Mouse (Mus musculus) heart, embryonic 13.5 days (tissue): ENCODE data around the gene Nos1. TPM values are rescaled to one million over a fixed set of nuclear protein-coding genes. Genes with fewer than 3 reads are reported as not detected.

ENCODE experiments used
- ATAC-seq: fragments of 200-750 bp; cut with Nextera tagmentation; 2 replicates; pipeline ENCODE4 v1.8.0; 2017; ENCODE audit warnings: moderate TSS enrichment; ENCODE audit not compliant: insufficient number of reproducible peaks, low FRiP score, low TSS enrichment; ENCODE audit errors: extremely low read depth
- H3K27ac ChIP-seq: fragments of 300-500 bp; sonication (generic); replicated peaks from 2 replicates; pipeline ENCODE4 v1.5.1; 2015; ENCODE audit warnings: moderate library complexity, mild to moderate bottlenecking, inconsistent platforms
- H3K27me3 ChIP-seq: fragments of 300-500 bp; sonication (generic); replicated peaks from 2 replicates; pipeline ENCODE4 v1.6.1; 2015; ENCODE audit warnings: mild to moderate bottlenecking, inconsistent platforms
- H3K36me3 ChIP-seq: fragments of 300-500 bp; sonication (generic); 2 replicates; pipeline ENCODE4 v1.6.1; 2015; ENCODE audit warnings: mild to moderate bottlenecking, inconsistent platforms
- H3K4me1 ChIP-seq: fragments of 300-500 bp; sonication (generic); 2 replicates; pipeline ENCODE4 v1.6.1; 2015; ENCODE audit warnings: inconsistent platforms
- H3K4me2 ChIP-seq: fragments of 300-500 bp; sonication (generic); 2 replicates; pipeline ENCODE4 v1.6.1; 2015; ENCODE audit warnings: inconsistent platforms, mild to moderate bottlenecking, moderate library complexity
- H3K4me3 ChIP-seq: fragments of 300-500 bp; sonication (generic); 2 replicates; pipeline ENCODE4 v1.5.1; 2015; ENCODE audit warnings: moderate library complexity, mild to moderate bottlenecking, inconsistent platforms
- H3K9ac ChIP-seq: fragments of 300-500 bp; sonication (generic); 2 replicates; pipeline ENCODE4 v1.6.1; 2015; ENCODE audit warnings: inconsistent platforms, mild to moderate bottlenecking, moderate library complexity
- H3K9me3 ChIP-seq: fragments of 300-500 bp; sonication (generic); 2 replicates; pipeline ENCODE4 v1.6.1; 2016; ENCODE audit warnings: inconsistent platforms
- WGBS: fragments of 180-500 bp; shearing (Covaris S2); methylation state at CpG from one replicate; pipeline ENCODE4 v1.1.7; 2015; ENCODE audit warnings: mixed read lengths; 5-methylcytosine and 5-hydroxymethylcytosine counted together
- polyA plus RNA-seq: library from polyadenylated mRNA; unstranded; fragments of >200 nt; fragmentation: Nextera tagmentation; extraction: Ambion mirVana; gene quantifications from 2 replicates; pipeline ENCODE4 v1.2.1, GENCODE M21; 2015

Nos1 gene
- 0.04 TPM in 2 replicates for polyA plus RNA-seq

- Histone ChIP-seq H3K9me3 (no peaks in the 10 kb centered on the region), H3K4me3 (no peak within 1 kb of the TSS), H3K4me1 (no peaks in the 10 kb centered on the region), H3K36me3 (no peaks in the 10 kb centered on the region), H3K27me3 (peaks cover 15% of the 10 kb centered on the region), H3K4me2 (no peak within 1 kb of the TSS), H3K9ac (no peak within 1 kb of the TSS), H3K27ac (no peak within 1 kb of the TSS)
- WGBS, result 14% methylated on average over 10 of the region's 10 CpGs
- no peak for ATAC-seq
These were observed at the start of gene Nos1 for GRCm38 (mm10) chr5:117780681-117781080. Gene Nos1, plus strand, starts transcription at chr5:117781032.

GRCm38 (mm10) chr5:117731311-117731710, 49.5 kb upstream of the Nos1 start:
- Histone ChIP-seq H3K36me3 (no peaks in the 10 kb centered on the region), H3K4me2 (no peak overlapping the region), H3K9ac (no peak overlapping the region), H3K27ac (no peak overlapping the region), H3K9me3 (no peaks in the 10 kb centered on the region), H3K27me3 (no peaks in the 10 kb centered on the region; the same call in 1 of the 2 replicates), H3K4me3 (no peak overlapping the region), H3K4me1 (no peaks in the 10 kb centered on the region)
- ATAC-seq, result no peak
- WGBS, result 74% methylated on average over 6 of the region's 6 CpGs

GRCm38 (mm10) chr5:117744654-117745178, 36.1 kb upstream of the Nos1 start:
- Histone ChIP-seq H3K27me3 (no peaks in the 10 kb centered on the region), H3K27ac (no peak overlapping the region), H3K4me3 (no peak overlapping the region), H3K9me3 (no peaks in the 10 kb centered on the region), H3K9ac (no peak overlapping the region), H3K4me1 (peaks cover 4% of the 10 kb centered on the region; the same call in 1 of the 2 replicates), H3K36me3 (no peaks in the 10 kb centered on the region), H3K4me2 (no peak overlapping the region)
- ATAC-seq, result no peak
- 39% methylated on average over 11 of the region's 11 CpGs for WGBS

- ATAC-seq, result no peak
- H3K4me3 ChIP-seq, result no peak overlapping the region
- H3K4me1 ChIP-seq, result no peaks in the 10 kb centered on the region; the same call in 1 of the 2 replicates
- H3K9me3 ChIP-seq, result 0 out of 2 replicates have a peak, but pooled peaks cover 3% of the 10 kb centered on the region
- H3K9ac ChIP-seq, result no peak overlapping the region
- H3K27ac ChIP-seq, result no peak overlapping the region
- no peaks in the 10 kb centered on the region for H3K36me3 ChIP-seq
- no peaks in the 10 kb centered on the region for H3K27me3 ChIP-seq
- WGBS, result 45% methylated on average over 5 of the region's 5 CpGs
- H3K4me2 ChIP-seq, result no peak overlapping the region
These were observed 31.5 kb upstream of the Nos1 start for GRCm38 (mm10) chr5:117749353-117749752.

- WGBS, result 33% methylated on average over 12 of the region's 12 CpGs
- no peaks in the 10 kb centered on the region for H3K27me3 ChIP-seq
- no peaks in the 10 kb centered on the region for H3K4me1 ChIP-seq
- no peak for ATAC-seq
- H3K27ac ChIP-seq, result no peak overlapping the region
- H3K9me3 ChIP-seq, result peaks cover 9% of the 10 kb centered on the region; the same call in 1 of the 2 replicates
- no peak overlapping the region for H3K4me2 ChIP-seq
- no peaks in the 10 kb centered on the region for H3K36me3 ChIP-seq
- no peak overlapping the region for H3K9ac ChIP-seq
- no peak overlapping the region for H3K4me3 ChIP-seq
These were observed 22.9 kb upstream of the Nos1 start for GRCm38 (mm10) chr5:117757696-117758482.

- WGBS, result 68% methylated on average over 9 of the region's 9 CpGs
These were observed 19.5 kb upstream of the Nos1 start for GRCm38 (mm10) chr5:117761181-117761832.

GRCm38 (mm10) chr5:117764496-117764895, 16.3 kb upstream of the Nos1 start:
- Histone ChIP-seq H3K9ac (no peak overlapping the region), H3K36me3 (no peaks in the 10 kb centered on the region), H3K9me3 (peaks cover 4% of the 10 kb centered on the region; the same call in 1 of the 2 replicates), H3K27me3 (no peaks in the 10 kb centered on the region), H3K4me1 (no peaks in the 10 kb centered on the region), H3K4me2 (no peak overlapping the region), H3K4me3 (no peak overlapping the region), H3K27ac (no peak overlapping the region)
- ATAC-seq, result no peak
- 80% methylated on average over 9 of the region's 9 CpGs for WGBS

More at GRCm38 (mm10) chr5:117761181-117761832, 19.5 kb upstream of the Nos1 start:
- H3K4me3 ChIP-seq, result no peak overlapping the region
- H3K36me3 ChIP-seq, result no peaks in the 10 kb centered on the region
- no peak overlapping the region for H3K4me2 ChIP-seq
- H3K9me3 ChIP-seq, result peaks cover 4% of the 10 kb centered on the region; the same call in 1 of the 2 replicates
- no peak overlapping the region for H3K9ac ChIP-seq
- no peak overlapping the region for H3K27ac ChIP-seq
- H3K4me1 ChIP-seq, result no peaks in the 10 kb centered on the region
- ATAC-seq, result no peak
- H3K27me3 ChIP-seq, result no peaks in the 10 kb centered on the region

- peaks cover 15% of the 10 kb centered on the region for H3K27me3 ChIP-seq
- no peak overlapping the region for H3K9ac ChIP-seq
- 48% methylated on average over 11 of the region's 11 CpGs for WGBS
- H3K9me3 ChIP-seq, result no peaks in the 10 kb centered on the region
- no peaks in the 10 kb centered on the region for H3K4me1 ChIP-seq
- no peaks in the 10 kb centered on the region for H3K36me3 ChIP-seq
- no peak for ATAC-seq
- no peak overlapping the region for H3K4me3 ChIP-seq
- no peak overlapping the region for H3K4me2 ChIP-seq
- no peak overlapping the region for H3K27ac ChIP-seq
These were observed 1.7 kb upstream of the Nos1 start for GRCm38 (mm10) chr5:117779175-117779574.

GRCm38 (mm10) chr5:117781178-117781577, 346 bp downstream of the Nos1 start:
- Histone ChIP-seq H3K27ac (no peak overlapping the region), H3K9ac (no peak overlapping the region), H3K27me3 (peaks cover 15% of the 10 kb centered on the region), H3K4me1 (no peaks in the 10 kb centered on the region), H3K4me2 (no peak overlapping the region), H3K36me3 (no peaks in the 10 kb centered on the region), H3K4me3 (no peak overlapping the region), H3K9me3 (no peaks in the 10 kb centered on the region)
- no peak for ATAC-seq
- WGBS, result 65% methylated on average over 6 of the region's 6 CpGs

- H3K27me3 ChIP-seq, result no peaks in the 10 kb centered on the region
- H3K36me3 ChIP-seq, result no peaks in the 10 kb centered on the region
- no peaks in the 10 kb centered on the region for H3K4me1 ChIP-seq
- ATAC-seq, result no peak
- no peak overlapping the region for H3K4me3 ChIP-seq
- no peak overlapping the region for H3K9ac ChIP-seq
- H3K27ac ChIP-seq, result no peak overlapping the region
- H3K9me3 ChIP-seq, result 0 out of 2 replicates have a peak, but pooled peaks cover 3% of the 10 kb centered on the region
- WGBS, result 49% methylated on average over 6 of the region's 6 CpGs
- H3K4me2 ChIP-seq, result no peak overlapping the region
These were observed 9.2 kb downstream of the Nos1 start for GRCm38 (mm10) chr5:117790071-117790470.

- 78% methylated on average over 14 of the region's 14 CpGs for WGBS
- H3K4me3 ChIP-seq, result no peak overlapping the region
- H3K27me3 ChIP-seq, result no peaks in the 10 kb centered on the region
- H3K4me1 ChIP-seq, result no peaks in the 10 kb centered on the region
- no peaks in the 10 kb centered on the region for H3K36me3 ChIP-seq
- H3K9ac ChIP-seq, result no peak overlapping the region
- no peak for ATAC-seq
- H3K4me2 ChIP-seq, result no peak overlapping the region
- no peak overlapping the region for H3K27ac ChIP-seq
- H3K9me3 ChIP-seq, result 0 out of 2 replicates have a peak, but pooled peaks cover 3% of the 10 kb centered on the region
These were observed 11.0 kb downstream of the Nos1 start for GRCm38 (mm10) chr5:117791875-117792274.
